In the genomic region with DNA sequence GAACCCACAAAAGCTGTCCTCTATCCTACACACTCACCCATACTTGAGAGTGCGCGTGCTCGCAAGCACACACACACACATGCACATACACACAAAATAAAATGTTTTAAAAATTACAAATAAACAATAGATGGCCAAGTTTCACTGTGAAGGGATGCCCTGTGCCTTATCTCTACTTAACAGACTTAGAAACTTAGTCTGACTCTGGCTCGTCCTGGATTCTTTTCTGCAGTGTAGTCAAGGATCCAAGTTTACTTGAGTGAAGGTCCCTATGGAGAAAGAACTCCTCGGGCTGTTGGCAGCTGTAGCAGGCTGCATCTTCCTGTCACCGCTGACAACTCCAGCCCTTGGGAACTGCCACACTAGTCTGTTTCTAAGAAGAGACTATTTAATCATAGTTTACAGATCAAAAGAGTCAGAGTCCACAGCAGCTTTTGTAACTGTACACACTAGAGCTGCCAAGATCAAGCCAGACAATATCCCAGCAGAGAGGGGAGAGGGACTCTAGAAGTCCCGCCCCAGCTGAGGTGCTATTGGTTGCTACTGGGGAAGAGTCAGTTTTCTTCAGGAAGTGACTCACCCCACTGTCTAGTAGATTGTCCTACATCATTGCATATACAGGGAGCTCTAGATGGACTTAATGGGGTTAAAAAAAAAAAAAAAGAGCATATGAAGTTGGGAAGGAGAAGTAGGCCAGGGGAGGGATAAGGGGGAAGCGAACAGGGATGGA, we compare ENCODE assay signal across 8 mouse cellular contexts. TPM values are rescaled to one million over a fixed set of nuclear protein-coding genes. Genes with fewer than 3 reads are reported as not detected.
DNase-seq lines count a peak whose midpoint lies in the region; ATAC-seq and TF ChIP-seq lines count a peak whose summit lies in the region.

No protein-coding gene starts in this region.

- no peaks in the 10 kb centered on the region for H3K27me3 ChIP-seq in kidney, embryonic 14.5 days (ENCODE audit: control insufficient read depth, insufficient read depth, low read length)
- no peaks in the 10 kb centered on the region for H3K27me3 ChIP-seq in cerebellum, adult 2 months (ENCODE audit: control insufficient read depth, insufficient read depth, low read length)

- intact Hi-C loops in left cerebral cortex, postnatal 36 days (cut with DNase I): no loop called here

- peak; percentile 68; the same call in 1 of the 2 replicates for ATAC-seq in kidney, embryonic 14.5 days (ENCODE audit: low FRiP score, low TSS enrichment)
- ATAC-seq in megakaryocyte, adult 5-6 weeks (ENCODE audit: poor library complexity, severe bottlenecking): peak; percentile 87

- no peak overlapping the region for H3K4me3 ChIP-seq in kidney, embryonic 14.5 days (ENCODE audit: low read length)
- no peak overlapping the region for H3K4me3 ChIP-seq in cerebellum, adult 2 months (replicated peaks; ENCODE audit: insufficient read depth, low read depth, low read length)

- DNase-seq in embryo, embryonic 10 days (ENCODE audit: low spot score): peak; percentile 36
- no peak for DNase-seq in embryo, embryonic 9.5 days (ENCODE audit: extremely low spot score)
- DNase-seq in R1 (ENCODE audit: low read depth, low spot score): peak; percentile 59
- peak; percentile 36 for DNase-seq in gastrocnemius, postnatal 25 days
- DNase-seq in left cerebral cortex, postnatal 36 days (ENCODE audit: low spot score in 2 of 2): no peak
- DNase-seq in cerebellum, adult 2 months: no peak

- H3K9me3 ChIP-seq in kidney, embryonic 14.5 days (ENCODE audit: control insufficient read depth, low read length): no peaks in the 10 kb centered on the region

- H3K27ac ChIP-seq in kidney, embryonic 14.5 days (ENCODE audit: low read depth, low read length): no peak overlapping the region
- no peak overlapping the region for H3K27ac ChIP-seq in cerebellum, adult 2 months (ENCODE audit: insufficient read depth, low read length)

- H3K4me2 ChIP-seq in kidney, embryonic 14.5 days (replicated peaks; ENCODE audit: low read depth, low read length): no peak overlapping the region

- WGBS in kidney, embryonic 14.5 days: 84% methylated on average over 8 of the region's 8 CpGs
- WGBS in cerebellum, adult 2 months: 65% methylated on average over 8 of the region's 8 CpGs

- H3K36me3 ChIP-seq in kidney, embryonic 14.5 days (ENCODE audit: control insufficient read depth, insufficient read depth, low read length): no peaks in the 10 kb centered on the region

- H3K4me1 ChIP-seq in kidney, embryonic 14.5 days (ENCODE audit: control insufficient read depth, insufficient read depth, low read length): no peaks in the 10 kb centered on the region
- H3K4me1 ChIP-seq in cerebellum, adult 2 months (ENCODE audit: control insufficient read depth, insufficient read depth, low read length): no peaks in the 10 kb centered on the region

- no peak for TF ChIP-seq CTCF in cerebellum, adult 2 months (IDR thresholded peaks at IDR 0.05; ENCODE audit: borderline replicate concordance, insufficient read depth, low read depth, low read length)

- no peak overlapping the region for H3K9ac ChIP-seq in kidney, embryonic 14.5 days (ENCODE audit: low read depth, low read length)

- no peak for TF ChIP-seq POLR2A in cerebellum, adult 2 months (IDR thresholded peaks at IDR 0.05; ENCODE audit: borderline replicate concordance, insufficient read depth, low read length)

RNA-seq across cellular contexts. Expression of gene Rbbp6, which starts 10.1 kb away (rescaled TPM):
- total RNA-seq in gastrocnemius, postnatal 25 days (2021): 10 to 100 TPM; 20.4 to 22.2 TPM
- 40.0 and 41.6 TPM in 2 replicates for polyA plus RNA-seq in kidney, embryonic 14.5 days (2014; fragmentation: Nextera tagmentation; extraction: Ambion mirVana)
- total RNA-seq in megakaryocyte, adult 5-6 weeks (2015): 66.1 and 83.1 TPM in 2 replicates
- total RNA-seq in megakaryocyte, adult 5-6 weeks (2017): 36.8 and 50.8 TPM in 2 replicates
- 10 to 100 TPM; 56.3 to 71.0 TPM for total RNA-seq in left cerebral cortex, postnatal 36 days (2021)
- 54.5 and 56.8 TPM in 2 replicates for polyA plus RNA-seq in cerebellum, adult 2 months (2012; rRNA removed)

Comparison
In these comparisons a context has a peak if more than half of its experiments do, and no peak if none do; other contexts are left out.
1. DNase-seq: peak in embryo, embryonic 10 days (single experiment), R1 (single experiment) and gastrocnemius, postnatal 25 days (single experiment); none in embryo, embryonic 9.5 days (single experiment), left cerebral cortex, postnatal 36 days (0 of 2) and cerebellum, adult 2 months (0 of 2).